Mouse (Mus musculus) liver, adult 2 months (tissue): ENCODE data around the gene Ppp6r3. TPM values are rescaled to one million over a fixed set of nuclear protein-coding genes. Genes with fewer than 3 reads are reported as not detected.

Experiments
- DNase-seq: peaks from one replicate; pipeline ENCODE4 v3.0.0-alpha.2; 2011; ENCODE audit warnings: low read depth, low spot score; ENCODE audit errors: extremely low read depth
- H3K27ac ChIP-seq: fragments of 200-500 bp; replicated peaks from 2 replicates; pipeline ENCODE4 v1.5.1; 2012; ENCODE audit warnings: low read depth, mild to moderate bottlenecking, control low read depth, inconsistent platforms, low read length; ENCODE audit not compliant: insufficient read depth
- H3K27me3 ChIP-seq: fragments of 200-500 bp; 2 replicates; pipeline ENCODE4 v1.6.1; 2012; ENCODE audit warnings: mild to moderate bottlenecking, moderate library complexity, low read length, inconsistent platforms; ENCODE audit not compliant: control insufficient read depth, insufficient read depth
- H3K36me3 ChIP-seq: fragments of 200-500 bp; 2 replicates; pipeline ENCODE4 v1.6.1; 2012; ENCODE audit warnings: low read length, inconsistent platforms; ENCODE audit not compliant: control insufficient read depth, insufficient read depth
- H3K4me1 ChIP-seq: fragments of 200-500 bp; 2 replicates; pipeline ENCODE4 v1.6.1; 2011; ENCODE audit warnings: low read length; ENCODE audit not compliant: control insufficient read depth, insufficient read depth
- H3K4me3 ChIP-seq: fragments of 200-500 bp; 2 replicates; pipeline ENCODE4 v1.5.1; 2011; ENCODE audit warnings: low read depth, mild to moderate bottlenecking, control low read depth, low read length, moderate library complexity; ENCODE audit not compliant: insufficient read depth
- H3K79me2 ChIP-seq: fragments of 200-500 bp; 2 replicates; pipeline ENCODE4 v1.6.1; 2012; ENCODE audit warnings: inconsistent platforms, mild to moderate bottlenecking, low read length, moderate library complexity; ENCODE audit not compliant: control insufficient read depth, insufficient read depth
- H3K9ac ChIP-seq: fragments of 200-500 bp; 2 replicates; pipeline ENCODE4 v1.6.1; 2012; ENCODE audit warnings: low read depth, mild to moderate bottlenecking, control low read depth, inconsistent platforms, low read length
- CTCF ChIP-seq: fragments of 200-500 bp; IDR thresholded peaks from 2 replicates; pipeline ENCODE4 v1.5.1; 2011; ENCODE audit warnings: low read depth, low read length, control low read depth
- POLR2A ChIP-seq: fragments of 200-500 bp; IDR thresholded peaks from 2 replicates; pipeline ENCODE4 v1.6.1; 2011; ENCODE audit warnings: low read length, control low read depth; ENCODE audit not compliant: insufficient read depth; ENCODE audit errors: extremely low read depth
- WGBS: fragments of 180-500 bp; shearing (Covaris S2); methylation state at CpG from one replicate; pipeline ENCODE4 v1.1.7; 2018; 5-methylcytosine and 5-hydroxymethylcytosine counted together
- polyA plus RNA-seq: library from polyadenylated mRNA; depleted of rRNA; stranded (reverse); fragments of >200 nt; gene quantifications from 2 replicates; pipeline ENCODE4 v1.2.3, GENCODE M21; 2012
- total RNA-seq: library from RNA; depleted of rRNA; stranded (reverse); fragments of >200 nt; gene quantifications from 2 replicates; pipeline ENCODE4 v1.2.3, GENCODE M21; 2014

Gene Ppp6r3
- total and polyA plus RNA-seq, 2 experiments, result 27.7 to 63.7 TPM

DNA sequence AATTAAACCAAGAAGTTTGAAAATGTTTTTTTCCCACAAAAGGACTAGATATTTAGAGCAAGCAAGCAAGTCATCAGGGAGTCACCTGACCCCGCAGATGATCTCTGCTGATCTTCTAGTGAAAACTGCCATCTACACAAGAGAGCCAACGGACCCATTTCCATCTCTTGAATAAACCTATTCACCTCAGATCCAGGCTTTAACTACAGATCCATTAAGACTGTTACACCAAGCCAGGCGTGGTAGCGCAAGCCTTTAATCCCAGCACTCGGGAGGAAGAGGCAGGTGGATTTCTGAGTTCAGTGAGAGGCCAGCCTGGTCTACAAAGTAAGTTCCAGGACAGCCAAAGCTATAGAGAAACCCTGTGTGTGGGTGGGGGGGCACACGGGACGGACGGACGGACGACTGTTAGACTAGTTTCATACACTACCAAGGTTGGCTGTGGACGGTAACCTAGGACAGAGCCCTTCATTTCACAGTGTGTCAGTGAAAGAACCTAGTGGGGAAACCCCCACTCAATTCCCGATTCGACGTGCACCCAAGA is 42.8 kb downstream of the Ppp6r3 start:
- no peak for TF ChIP-seq POLR2A
- no peak for TF ChIP-seq CTCF
- no peak for DNase-seq
- H3K27me3 ChIP-seq, result no peaks in the 10 kb centered on the region
- 0 out of 2 replicates have a peak overlapping the region, but pooled peaks have one; percentile 12 for H3K27ac ChIP-seq
- H3K9ac ChIP-seq, result no peak overlapping the region
- WGBS, result 97% methylated on average over 14 of the region's 14 CpGs
- H3K4me1 ChIP-seq, result peaks cover 10% of the 10 kb centered on the region
- no peaks in the 10 kb centered on the region for H3K36me3 ChIP-seq
- H3K79me2 ChIP-seq, result peaks cover 53% of the 10 kb centered on the region; the same call in 1 of the 2 replicates
- H3K4me3 ChIP-seq, result no peak overlapping the region

DNA sequence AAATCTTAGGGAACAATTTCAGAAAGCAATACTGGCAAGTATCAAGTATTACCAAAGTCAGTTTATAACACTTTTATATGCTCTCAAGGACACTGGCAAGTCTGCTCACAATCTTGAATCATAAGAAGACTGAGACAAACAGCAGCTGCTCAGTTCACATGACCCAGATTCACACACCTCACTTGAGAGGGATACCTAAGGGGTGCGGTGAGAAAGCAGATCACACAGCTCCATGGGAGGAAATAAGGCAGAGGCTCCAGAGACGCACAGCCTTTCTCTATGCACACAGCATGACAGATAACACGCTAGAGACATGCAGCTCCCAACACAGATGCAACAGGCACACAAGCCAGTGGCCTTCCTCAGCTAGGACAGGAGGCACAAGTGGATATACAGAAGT is 45.8 kb downstream of the Ppp6r3 start:
- Histone ChIP-seq H3K79me2 (peaks cover 42% of the 10 kb centered on the region; the same call in 1 of the 2 replicates), H3K4me3 (no peak overlapping the region), H3K4me1 (peaks cover 6% of the 10 kb centered on the region), H3K27ac (no peak overlapping the region), H3K9ac (no peak overlapping the region), H3K36me3 (peaks cover 17% of the 10 kb centered on the region), H3K27me3 (no peaks in the 10 kb centered on the region)
- DNase-seq, result no peak
- 87% methylated on average over 3 of the region's 3 CpGs for WGBS
- no peak for TF ChIP-seq CTCF
- TF ChIP-seq POLR2A, result no peak

DNA sequence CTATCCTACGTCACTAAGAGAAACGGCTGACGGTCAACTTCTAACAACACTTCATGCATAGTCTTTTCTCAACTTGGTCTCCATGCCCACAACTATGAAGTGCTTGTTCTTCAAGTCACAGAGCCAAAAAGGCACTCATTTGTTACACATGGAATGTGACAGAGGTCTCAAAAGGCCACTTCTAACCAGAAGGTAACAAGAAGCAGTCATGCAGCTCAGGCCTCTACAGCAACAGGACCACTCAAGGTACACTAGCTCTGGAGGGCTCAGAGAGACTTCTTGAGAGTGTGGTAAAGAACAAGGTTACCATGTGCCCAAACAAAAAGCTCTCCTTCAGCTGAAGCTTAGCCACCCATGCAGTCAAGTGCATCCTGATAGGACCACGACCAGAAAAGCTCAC is 46.9 kb downstream of the Ppp6r3 start:
- WGBS, result 60% methylated on average over 4 of the region's 4 CpGs
- H3K27me3 ChIP-seq, result no peaks in the 10 kb centered on the region

DNA sequence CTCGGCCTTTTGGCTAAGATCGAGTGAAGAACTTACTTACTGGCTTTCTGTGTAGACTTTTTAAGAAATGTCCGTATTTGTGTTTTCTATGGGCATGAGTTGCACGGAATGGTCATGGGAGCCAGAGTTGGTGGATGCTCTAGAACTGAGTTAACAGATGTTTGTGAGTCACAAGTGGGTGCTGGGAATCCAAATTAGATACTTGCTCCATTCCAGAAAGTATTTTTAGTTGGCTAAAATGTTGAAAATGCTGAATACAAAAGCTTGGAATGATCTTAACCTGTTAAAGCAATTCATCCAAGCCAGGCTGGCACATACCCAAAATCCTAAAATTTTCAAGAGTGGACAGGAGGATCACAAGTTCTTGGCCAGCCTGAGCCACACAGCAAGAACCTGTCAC is 48.0 kb downstream of the Ppp6r3 start:
- H3K9ac ChIP-seq, result no peak overlapping the region
- H3K27ac ChIP-seq, result no peak overlapping the region
- no peak overlapping the region for H3K4me3 ChIP-seq
- peaks cover 34% of the 10 kb centered on the region; the same call in 1 of the 2 replicates for H3K79me2 ChIP-seq
- WGBS, result 97% methylated on average over 4 of the region's 4 CpGs
- H3K27me3 ChIP-seq, result no peaks in the 10 kb centered on the region
- DNase-seq, result no peak
- TF ChIP-seq CTCF, result no peak
- no peak for TF ChIP-seq POLR2A
- H3K36me3 ChIP-seq, result peaks cover 20% of the 10 kb centered on the region
- H3K4me1 ChIP-seq, result 0 out of 2 replicates have a peak, but pooled peaks cover 2% of the 10 kb centered on the region

More for the DNA sequence above, 46.9 kb downstream of the Ppp6r3 start:
- Histone ChIP-seq H3K4me1 (peaks cover 6% of the 10 kb centered on the region), H3K79me2 (peaks cover 40% of the 10 kb centered on the region; the same call in 1 of the 2 replicates), H3K9ac (no peak overlapping the region), H3K4me3 (no peak overlapping the region), H3K27ac (no peak overlapping the region), H3K36me3 (peaks cover 20% of the 10 kb centered on the region)
- TF ChIP-seq POLR2A, result no peak
- no peak for TF ChIP-seq CTCF
- DNase-seq, result no peak

DNA sequence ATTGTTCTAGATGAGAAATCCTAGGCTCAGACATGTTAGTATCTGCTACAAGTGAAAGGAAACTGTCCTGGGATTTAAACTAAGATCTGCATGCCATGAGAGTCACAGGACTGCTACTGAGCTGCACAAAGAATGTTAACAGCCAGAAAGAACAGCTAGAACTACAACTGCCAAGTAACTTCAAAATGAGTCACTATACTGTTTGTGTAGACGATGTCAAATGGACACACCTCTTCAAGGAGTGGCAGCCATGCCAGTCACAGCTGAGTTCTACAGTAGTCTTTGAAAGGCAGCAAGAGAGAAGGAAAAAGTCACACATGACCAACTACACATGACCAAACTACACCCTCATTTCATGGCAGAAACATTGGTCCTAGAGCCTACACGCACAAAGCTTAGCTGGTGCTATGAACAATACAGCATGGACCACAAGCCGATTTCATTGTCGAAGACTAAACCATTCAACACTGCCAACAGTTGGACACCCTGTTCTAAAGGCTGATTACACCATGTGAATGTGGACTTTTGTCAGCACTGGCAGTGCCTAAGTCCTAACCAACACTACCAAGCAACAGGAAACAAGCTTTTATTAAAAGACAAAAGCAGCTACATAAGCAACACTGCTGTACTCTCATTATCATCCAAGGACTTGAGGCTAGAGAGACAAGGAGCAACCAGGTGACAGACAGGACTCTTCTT is 55.9 kb downstream of the Ppp6r3 start:
- TF ChIP-seq POLR2A, result no peak
- TF ChIP-seq CTCF, result no peak
- Histone ChIP-seq H3K79me2 (peaks cover 21% of the 10 kb centered on the region; the same call in 1 of the 2 replicates), H3K27ac (no peak overlapping the region), H3K4me1 (no peaks in the 10 kb centered on the region; the same call in 1 of the 2 replicates), H3K4me3 (no peak overlapping the region), H3K27me3 (no peaks in the 10 kb centered on the region), H3K9ac (no peak overlapping the region), H3K36me3 (peaks cover 60% of the 10 kb centered on the region)
- 69% methylated on average over 4 of the region's 4 CpGs for WGBS
- DNase-seq, result peak; percentile 68

DNA sequence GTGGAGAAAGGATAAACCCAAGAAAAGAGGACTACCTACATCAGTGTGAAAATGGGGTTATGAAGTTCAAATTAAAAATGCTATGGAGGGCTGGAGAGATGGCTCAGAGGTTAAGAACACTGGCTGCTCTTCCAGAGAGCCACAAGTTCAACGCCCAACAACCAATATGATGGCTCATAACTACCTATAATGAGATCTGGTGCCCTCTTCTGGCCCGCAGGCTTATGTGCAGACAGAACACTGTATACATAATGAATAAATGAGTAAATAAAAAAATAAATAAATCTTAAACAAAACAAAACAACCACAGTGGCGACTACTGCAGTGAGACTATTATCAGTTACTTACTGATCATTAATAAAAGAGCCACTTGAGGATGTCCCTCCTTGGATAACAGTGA is 78.3 kb downstream of the Ppp6r3 start:
- no peak for DNase-seq
- H3K36me3 ChIP-seq, result peaks cover 71% of the 10 kb centered on the region
- H3K27ac ChIP-seq, result no peak overlapping the region
- TF ChIP-seq CTCF, result no peak
- no peak for TF ChIP-seq POLR2A
- 94% methylated on average over 3 of the region's 3 CpGs for WGBS
- H3K4me3 ChIP-seq, result no peak overlapping the region
- H3K27me3 ChIP-seq, result no peaks in the 10 kb centered on the region
- no peaks in the 10 kb centered on the region for H3K4me1 ChIP-seq
- H3K9ac ChIP-seq, result no peak overlapping the region
- no peaks in the 10 kb centered on the region; the same call in 1 of the 2 replicates for H3K79me2 ChIP-seq
